Mouse (Mus musculus): ENCODE results near the gene Mup13.
"Not testable (repeated sequence)": the region's sequence is repeated elsewhere in the genome, so short reads cannot be mapped to it uniquely, and the experiment has no call there.

The Mup13 gene

DNA sequence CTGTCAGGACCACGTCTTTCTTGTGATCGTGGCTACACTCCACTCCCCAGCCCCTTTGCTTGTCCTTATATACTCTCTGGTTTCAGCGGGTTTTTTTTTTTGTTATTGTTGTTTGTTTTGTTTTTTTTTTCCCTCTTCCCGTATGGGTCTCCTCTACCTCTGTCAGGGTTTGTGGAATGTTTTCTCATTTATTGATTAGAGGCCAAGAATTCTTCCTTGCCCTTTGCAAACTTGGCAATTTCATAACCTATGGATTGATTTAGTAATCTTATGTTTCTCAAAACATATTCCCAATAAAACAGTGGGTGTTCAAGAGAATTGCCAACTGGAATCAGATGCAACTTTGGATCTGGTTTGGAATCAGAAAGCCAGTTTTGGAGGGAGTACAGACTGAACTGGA is at the start of gene Mup13:
Gene Mup13 (minus strand): TSS at position 101 of the 400 bp plus-strand sequence.
- DNase-seq = not testable (repeated sequence)

Data from lung, postnatal 14 days (tissue).